Mouse (Mus musculus) heart, embryonic 14.5 days (tissue): ENCODE results near the gene Sgpp1. TPM values are rescaled to one million over a fixed set of nuclear protein-coding genes. Genes with fewer than 3 reads are reported as not detected.

Source experiments
- ATAC-seq: fragments of 200-750 bp; cut with Nextera tagmentation; 2 replicates; pipeline ENCODE4 v1.8.0; 2017; ENCODE audit warnings: low read depth, moderate TSS enrichment; ENCODE audit not compliant: insufficient number of reproducible peaks, insufficient read depth, low FRiP score
- H3K27ac ChIP-seq, 2 experiments: fragments of 200-500 bp in 1 of 2; fragments of 300-500 bp in 1 of 2; sonication (generic) in 1 of 2; replicated peaks in 1 of 2; 2 replicates each; pipeline ENCODE4 v1.5.1; 2012 to 2014; ENCODE audit warnings: low read depth in 2 of 2, low read length in 2 of 2, control low read depth in 1 of 2, mild to moderate bottlenecking in 1 of 2, mixed read lengths in 1 of 2; ENCODE audit not compliant: control insufficient read depth in 1 of 2, insufficient read depth in 1 of 2
- H3K27me3 ChIP-seq: fragments of 300-500 bp; sonication (generic); 2 replicates; pipeline ENCODE4 v1.6.1; 2014; ENCODE audit warnings: mild to moderate bottlenecking, low read length, control low read depth; ENCODE audit not compliant: control insufficient read depth, insufficient read depth
- H3K36me3 ChIP-seq: fragments of 300-500 bp; sonication (generic); 2 replicates; pipeline ENCODE4 v1.6.1; 2014; ENCODE audit warnings: mild to moderate bottlenecking, control low read depth, low read length, mixed read lengths; ENCODE audit not compliant: control insufficient read depth, insufficient read depth
- H3K4me1 ChIP-seq, 2 experiments: fragments of 200-500 bp in 1 of 2; fragments of 300-500 bp in 1 of 2; sonication (generic) in 1 of 2; 2 replicates each; pipeline ENCODE4 v1.6.1; 2012 to 2014; ENCODE audit warnings: low read length in 2 of 2, control low read depth in 1 of 2, mixed read lengths in 1 of 2; ENCODE audit not compliant: control insufficient read depth in 2 of 2, insufficient read depth in 2 of 2
- H3K4me2 ChIP-seq: fragments of 300-500 bp; sonication (generic); 2 replicates; pipeline ENCODE4 v1.6.1; 2014; ENCODE audit warnings: mild to moderate bottlenecking, low read length
- H3K4me3 ChIP-seq, 2 experiments: fragments of 200-500 bp in 1 of 2; fragments of 300-500 bp in 1 of 2; sonication (generic) in 1 of 2; 2 replicates each; pipeline ENCODE4 v1.5.1; 2012 to 2014; ENCODE audit warnings: low read length in 2 of 2, mild to moderate bottlenecking in 2 of 2, control low read depth in 1 of 2, low read depth in 1 of 2, moderate library complexity in 1 of 2; ENCODE audit not compliant: control insufficient read depth in 1 of 2, insufficient read depth in 1 of 2
- H3K9ac ChIP-seq: fragments of 300-500 bp; sonication (generic); 2 replicates; pipeline ENCODE4 v1.6.1; 2014; ENCODE audit warnings: mild to moderate bottlenecking, low read length
- H3K9me3 ChIP-seq: fragments of 300-500 bp; sonication (generic); 2 replicates; pipeline ENCODE4 v1.6.1; 2016; ENCODE audit warnings: low read length, control low read depth; ENCODE audit not compliant: control insufficient read depth
- WGBS: fragments of 180-500 bp; shearing (Covaris S2); extraction: QIAGEN DNeasy Blood & Tissue Kit; methylation state at CpG from one replicate; pipeline ENCODE4 v1.1.7; 2014; 5-methylcytosine and 5-hydroxymethylcytosine counted together
- polyA plus RNA-seq: library from polyadenylated mRNA; unstranded; fragments of >200 nt; fragmentation: Nextera tagmentation; extraction: Ambion mirVana; gene quantifications from 2 replicates; pipeline ENCODE4 v1.2.1, GENCODE M21; 2014

Sgpp1 gene
- polyA plus RNA-seq, 1 experiment from 2014 or later, result 25.3 TPM

DNA sequence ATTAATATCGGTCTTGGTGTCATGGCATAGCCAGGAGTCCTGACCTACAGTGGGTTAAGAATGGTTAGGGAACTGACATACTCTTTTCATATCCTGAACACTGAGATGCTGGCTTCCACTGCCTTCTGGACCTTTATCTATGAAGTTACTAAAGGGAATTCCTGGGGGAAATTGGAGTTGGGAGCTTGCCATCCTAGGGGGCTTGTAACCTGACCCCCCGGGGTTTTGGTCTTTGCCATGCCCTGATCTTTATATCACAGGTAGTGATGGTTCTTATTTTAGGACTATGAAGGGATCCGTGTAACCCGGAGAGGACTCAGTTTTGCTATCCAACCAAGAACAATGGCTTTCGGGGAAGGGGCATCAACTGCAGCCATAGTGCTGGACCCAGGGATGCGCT is 64.9 kb downstream of the Sgpp1 start:
- peak overlapping the region in 1 of 2 experiments; percentile 56; a peak in 2 of 4 replicates for H3K4me3 ChIP-seq
- ATAC-seq, result no peak
- H3K36me3 ChIP-seq, result no peaks in the 10 kb centered on the region
- no peaks in the 10 kb centered on the region for H3K9me3 ChIP-seq
- H3K27me3 ChIP-seq, result no peaks in the 10 kb centered on the region
- WGBS, result 85% methylated on average over 6 of the region's 6 CpGs
- peak overlapping the region; percentile 70 for H3K9ac ChIP-seq
- H3K4me2 ChIP-seq, result peak overlapping the region; percentile 94
- H3K27ac ChIP-seq, result no peak overlapping the region
- H3K4me1 ChIP-seq, result peaks cover 6 to 18% of the 10 kb centered on the region in 2 experiments

DNA sequence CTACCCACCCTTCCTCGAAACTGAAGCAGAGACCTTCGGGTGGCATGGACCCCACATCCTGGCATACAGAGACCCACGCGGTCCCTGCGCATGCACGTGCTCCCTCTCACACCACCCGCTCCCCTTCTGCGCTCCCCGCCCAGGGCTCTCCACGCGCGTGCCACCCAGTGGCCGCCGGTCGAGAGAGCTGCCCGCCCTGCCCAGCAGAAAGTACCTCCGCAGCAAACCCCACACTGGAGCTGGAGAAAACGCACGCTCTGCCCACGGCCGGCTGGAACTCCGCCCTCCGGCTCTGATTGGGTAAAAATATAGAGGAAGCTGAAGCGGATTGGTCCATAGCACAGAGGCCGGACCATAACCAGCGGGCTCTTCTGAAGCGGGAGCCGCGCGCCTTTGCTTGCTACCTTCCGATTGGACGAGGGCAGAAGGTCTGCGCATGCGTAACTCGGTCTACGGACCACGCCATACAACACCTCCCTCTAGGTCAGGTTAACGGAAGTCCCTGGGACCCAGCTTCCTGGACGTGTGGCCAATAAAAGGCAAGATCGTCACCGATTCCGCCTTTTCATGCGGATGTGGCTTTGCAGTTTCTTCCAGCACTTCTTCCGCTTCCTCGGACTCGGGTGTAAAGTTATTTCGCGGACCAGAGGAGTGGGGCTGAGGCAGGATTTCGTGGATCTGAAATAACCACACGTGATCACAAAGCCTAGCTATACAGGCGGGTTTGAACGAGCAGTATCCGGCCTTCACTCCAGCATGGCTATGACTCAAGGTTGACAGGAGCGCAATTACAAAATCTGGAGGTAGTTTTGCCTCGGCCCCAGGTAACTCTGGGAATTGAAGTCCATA is 66.0 kb downstream of the Sgpp1 start, which contains the start of gene Wdr89:
Gene Wdr89, minus strand, starts transcription at position 280 of the 849 bp plus-strand sequence.
- under 1% methylated on average over 55 of the region's 55 CpGs for WGBS
- H3K4me1 ChIP-seq, result peaks cover 6 to 18% of the 10 kb centered on the region in 2 experiments
- H3K36me3 ChIP-seq, result no peaks in the 10 kb centered on the region
- H3K9ac ChIP-seq, result peak within 1 kb of the TSS; percentile 86
- H3K4me3 ChIP-seq, result peak within 1 kb of the TSS; percentile 56 to 95
- peak within 1 kb of the TSS; percentile 84 to 92 for H3K27ac ChIP-seq
- H3K27me3 ChIP-seq, result no peaks in the 10 kb centered on the region
- ATAC-seq, result peak; percentile 98
- H3K4me2 ChIP-seq, result peak within 1 kb of the TSS; percentile 94
- H3K9me3 ChIP-seq, result no peaks in the 10 kb centered on the region

- H3K4me3 ChIP-seq, result peak overlapping the region; percentile 56 to 77
- H3K9me3 ChIP-seq, result no peaks in the 10 kb centered on the region
- H3K27me3 ChIP-seq, result no peaks in the 10 kb centered on the region
- WGBS, result 0% methylated on average over 9 of the region's 9 CpGs
- H3K27ac ChIP-seq, result peak overlapping the region; percentile 84 to 85
- peak overlapping the region; percentile 86 for H3K9ac ChIP-seq
- peak; percentile 37; the same call in 1 of the 2 replicates for ATAC-seq
- H3K4me1 ChIP-seq, result peaks cover 6 to 18% of the 10 kb centered on the region in 2 experiments
- H3K36me3 ChIP-seq, result no peaks in the 10 kb centered on the region
- peak overlapping the region; percentile 91 for H3K4me2 ChIP-seq
These were observed 66.6 kb downstream of the Sgpp1 start for GRCm38 (mm10) chr12:75668916-75669257.

DNA sequence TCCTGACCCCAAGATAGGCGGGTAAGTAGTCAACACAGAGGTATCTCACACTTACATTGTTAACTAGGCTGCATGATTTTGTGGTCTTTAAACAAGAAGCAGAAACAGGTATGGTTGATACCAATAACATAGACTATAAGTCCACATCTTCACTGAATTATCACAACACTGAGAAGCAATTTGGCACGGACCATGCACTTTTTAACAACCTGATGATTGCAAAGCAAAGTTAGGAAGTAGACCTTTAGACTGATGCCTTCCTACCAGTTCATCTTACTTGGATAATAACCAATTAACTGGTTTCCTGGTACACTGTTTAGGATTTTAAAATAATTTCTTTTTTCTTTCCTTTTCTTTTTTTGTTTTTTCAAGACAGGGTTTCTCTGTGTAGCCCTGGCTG is 67.3 kb downstream of the Sgpp1 start:
- H3K27ac ChIP-seq, result no peak overlapping the region
- H3K9me3 ChIP-seq, result no peaks in the 10 kb centered on the region
- H3K4me1 ChIP-seq, result peaks cover 6 to 18% of the 10 kb centered on the region in 2 experiments
- no peaks in the 10 kb centered on the region for H3K36me3 ChIP-seq
- no peak for ATAC-seq
- no peak overlapping the region; the same call in 1 of the 2 replicates for H3K9ac ChIP-seq
- no peaks in the 10 kb centered on the region for H3K27me3 ChIP-seq
- no peak overlapping the region for H3K4me3 ChIP-seq
- peak overlapping the region; percentile 91 for H3K4me2 ChIP-seq
- WGBS, result 88% methylated on average over 2 of the region's 2 CpGs

DNA sequence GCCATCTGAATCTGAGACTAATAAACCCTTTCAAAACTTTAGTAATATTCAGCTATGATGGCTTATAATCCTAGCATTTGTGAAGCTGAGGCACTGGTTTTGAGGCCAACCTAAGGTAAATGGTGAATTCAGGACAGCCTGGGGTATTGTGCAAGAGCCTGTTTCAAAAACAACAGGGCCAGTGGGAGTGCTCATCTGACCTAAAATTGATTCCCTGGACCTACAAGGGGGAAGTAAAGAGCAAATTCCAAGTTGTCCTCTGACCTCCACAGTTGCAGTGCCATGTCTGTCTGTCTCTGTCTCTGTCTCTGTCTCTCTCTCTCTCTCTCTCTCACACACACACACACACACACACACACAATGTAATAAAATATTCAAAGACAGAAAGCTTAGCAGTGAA is 68.6 kb downstream of the Sgpp1 start:
- H3K4me3 ChIP-seq, result no peak overlapping the region
- H3K4me2 ChIP-seq, result no peak overlapping the region
- no peaks in the 10 kb centered on the region for H3K27me3 ChIP-seq
- H3K36me3 ChIP-seq, result no peaks in the 10 kb centered on the region
- no peak overlapping the region for H3K27ac ChIP-seq
- H3K9ac ChIP-seq, result no peak overlapping the region
- H3K4me1 ChIP-seq, result peaks cover 6 to 18% of the 10 kb centered on the region in 2 experiments
- no peak for ATAC-seq
- H3K9me3 ChIP-seq, result no peaks in the 10 kb centered on the region

DNA sequence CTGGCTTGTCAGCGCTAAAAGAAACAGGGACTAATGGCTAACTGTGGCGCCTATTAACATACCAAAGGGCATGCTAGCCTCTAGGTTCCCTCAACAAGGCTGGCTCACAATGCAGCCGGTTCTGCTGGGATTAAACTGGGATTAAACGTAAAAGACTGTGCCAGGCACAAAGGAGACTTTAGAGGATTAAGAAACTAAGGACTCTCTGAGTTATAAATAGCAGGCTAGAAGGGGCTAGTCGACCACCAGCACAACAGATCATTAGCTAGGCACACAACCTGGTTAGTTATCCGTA is 71.1 kb downstream of the Sgpp1 start:
- Histone ChIP-seq H3K27ac (no peak overlapping the region), H3K4me2 (no peak overlapping the region), H3K9me3 (no peaks in the 10 kb centered on the region), H3K4me3 (no peak overlapping the region), H3K4me1 (peaks cover 3 to 6% of the 10 kb centered on the region in 2 experiments; a peak in 3 of 4 replicates), H3K27me3 (no peaks in the 10 kb centered on the region), H3K36me3 (no peaks in the 10 kb centered on the region), H3K9ac (no peak overlapping the region)
- 38% methylated on average over 6 of the region's 6 CpGs for WGBS
- ATAC-seq, result no peak
